Mouse (Mus musculus) limb, embryonic 12.5 days (tissue): ENCODE results near the gene Itpripl2. TPM values are rescaled to one million over a fixed set of nuclear protein-coding genes. Genes with fewer than 3 reads are reported as not detected.

ENCODE experiments used
- ATAC-seq: fragments of 200-750 bp; cut with Nextera tagmentation; 2 replicates; pipeline ENCODE4 v1.8.0; 2017; ENCODE audit warnings: low read depth, moderate TSS enrichment; ENCODE audit not compliant: insufficient number of reproducible peaks, insufficient read depth, low FRiP score, low TSS enrichment
- H3K27ac ChIP-seq: fragments of 300-500 bp; sonication (generic); 2 replicates; pipeline ENCODE4 v1.5.1; 2016; ENCODE audit warnings: mild to moderate bottlenecking, moderate library complexity
- H3K27me3 ChIP-seq: fragments of 300-500 bp; sonication (generic); 2 replicates; pipeline ENCODE4 v1.6.1; 2016; ENCODE audit warnings: mild to moderate bottlenecking, moderate library complexity
- H3K36me3 ChIP-seq: fragments of 300-500 bp; sonication (generic); 2 replicates; pipeline ENCODE4 v1.6.1; 2016; ENCODE audit warnings: mild to moderate bottlenecking, moderate library complexity
- H3K4me1 ChIP-seq: fragments of 300-500 bp; sonication (generic); replicated peaks from 2 replicates; pipeline ENCODE4 v1.6.1; 2016
- H3K4me2 ChIP-seq: fragments of 300-500 bp; sonication (generic); 2 replicates; pipeline ENCODE4 v1.6.1; 2016; ENCODE audit warnings: mild to moderate bottlenecking, moderate library complexity
- H3K4me3 ChIP-seq: fragments of 300-500 bp; sonication (generic); replicated peaks from 2 replicates; pipeline ENCODE4 v1.5.1; 2016; ENCODE audit warnings: mild to moderate bottlenecking
- H3K9ac ChIP-seq: fragments of 300-500 bp; sonication (generic); replicated peaks from 2 replicates; pipeline ENCODE4 v1.6.1; 2016; ENCODE audit warnings: mild to moderate bottlenecking, moderate library complexity
- H3K9me3 ChIP-seq: fragments of 300-500 bp; sonication (generic); 2 replicates; pipeline ENCODE4 v1.6.1; 2016; ENCODE audit warnings: mild to moderate bottlenecking, moderate library complexity
- WGBS: fragments of 180-500 bp; shearing (Covaris S2); methylation state at CpG from one replicate; pipeline ENCODE4 v1.1.7; 2016; 5-methylcytosine and 5-hydroxymethylcytosine counted together
- polyA plus RNA-seq: library from polyadenylated mRNA; unstranded; fragments of >200 nt; fragmentation: Nextera tagmentation; extraction: Ambion mirVana; gene quantifications from 2 replicates; pipeline ENCODE4 v1.2.1, GENCODE M21; 2016

The Itpripl2 gene
- polyA plus RNA-seq, 1 experiment from 2014 or later = 5.0 TPM

- ATAC-seq = no peak
- no peak overlapping the region for H3K4me3 ChIP-seq
- no peak overlapping the region for H3K9ac ChIP-seq
- H3K36me3 ChIP-seq = no peaks in the 10 kb centered on the region
- WGBS = 57% methylated on average over 4 of the region's 4 CpGs
- no peak overlapping the region for H3K27ac ChIP-seq
- no peaks in the 10 kb centered on the region for H3K4me1 ChIP-seq
- H3K27me3 ChIP-seq = no peaks in the 10 kb centered on the region
- H3K9me3 ChIP-seq = no peaks in the 10 kb centered on the region
- no peak overlapping the region for H3K4me2 ChIP-seq
These were observed 12.1 kb upstream of the Itpripl2 start for GRCm38 (mm10) chr7:118503844-118504243.

DNA sequence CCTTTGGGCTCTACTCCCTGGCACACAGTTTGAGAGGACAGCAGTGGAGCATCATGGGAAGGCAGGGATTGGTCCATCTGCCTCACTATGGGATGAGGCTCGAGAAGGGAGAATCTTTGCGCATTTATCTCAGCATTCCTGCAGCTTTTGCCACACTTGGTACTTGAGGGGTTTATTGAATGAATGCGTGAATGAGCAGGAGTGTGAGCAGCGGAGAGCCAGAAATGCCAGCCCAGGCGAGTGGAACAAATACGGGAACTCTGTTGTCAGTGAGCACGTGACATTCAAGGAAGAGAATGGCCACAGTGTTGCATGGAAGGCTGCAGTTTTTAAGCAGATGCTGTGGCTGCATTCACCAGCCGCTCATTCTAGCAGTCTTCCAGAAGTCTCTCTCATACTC, 10.6 kb upstream of the Itpripl2 start:
- 84% methylated on average over 8 of the region's 8 CpGs for WGBS
- Histone ChIP-seq H3K9ac (no peak overlapping the region), H3K36me3 (no peaks in the 10 kb centered on the region), H3K27me3 (no peaks in the 10 kb centered on the region), H3K27ac (no peak overlapping the region), H3K4me1 (no peaks in the 10 kb centered on the region), H3K4me2 (no peak overlapping the region), H3K4me3 (no peak overlapping the region), H3K9me3 (peaks cover 6% of the 10 kb centered on the region; the same call in 1 of the 2 replicates)
- no peak for ATAC-seq

GRCm38 (mm10) chr7:118499784-118500435, 8.1 kb upstream of the Itpripl2 start:
- Histone ChIP-seq H3K4me3 (no peak overlapping the region), H3K27ac (no peak overlapping the region), H3K4me1 (no peaks in the 10 kb centered on the region), H3K9ac (no peak overlapping the region), H3K9me3 (peaks cover 7% of the 10 kb centered on the region; the same call in 1 of the 2 replicates), H3K4me2 (no peak overlapping the region), H3K27me3 (no peaks in the 10 kb centered on the region), H3K36me3 (no peaks in the 10 kb centered on the region)
- 53% methylated on average over 7 of the region's 7 CpGs for WGBS
- ATAC-seq = no peak

GRCm38 (mm10) chr7:118498984-118499783, 7.4 kb upstream of the Itpripl2 start:
- no peaks in the 10 kb centered on the region for H3K36me3 ChIP-seq
- WGBS = 80% methylated on average over 12 of the region's 12 CpGs
- no peak overlapping the region for H3K27ac ChIP-seq
- H3K9me3 ChIP-seq = peaks cover 7% of the 10 kb centered on the region; the same call in 1 of the 2 replicates
- no peaks in the 10 kb centered on the region for H3K27me3 ChIP-seq
- no peak overlapping the region for H3K9ac ChIP-seq
- ATAC-seq = no peak
- H3K4me1 ChIP-seq = no peaks in the 10 kb centered on the region
- no peak overlapping the region for H3K4me3 ChIP-seq
- no peak overlapping the region for H3K4me2 ChIP-seq

GRCm38 (mm10) chr7:118494892-118495579, 3.3 kb upstream of the Itpripl2 start:
- Histone ChIP-seq H3K4me1 (peaks cover 18% of the 10 kb centered on the region), H3K27me3 (peaks cover 14% of the 10 kb centered on the region), H3K36me3 (peaks cover 6% of the 10 kb centered on the region), H3K27ac (no peak overlapping the region), H3K9ac (no peak overlapping the region), H3K4me2 (no peak overlapping the region), H3K9me3 (peaks cover 7% of the 10 kb centered on the region; the same call in 1 of the 2 replicates), H3K4me3 (no peak overlapping the region)
- 78% methylated on average over 4 of the region's 4 CpGs for WGBS
- ATAC-seq = no peak

DNA sequence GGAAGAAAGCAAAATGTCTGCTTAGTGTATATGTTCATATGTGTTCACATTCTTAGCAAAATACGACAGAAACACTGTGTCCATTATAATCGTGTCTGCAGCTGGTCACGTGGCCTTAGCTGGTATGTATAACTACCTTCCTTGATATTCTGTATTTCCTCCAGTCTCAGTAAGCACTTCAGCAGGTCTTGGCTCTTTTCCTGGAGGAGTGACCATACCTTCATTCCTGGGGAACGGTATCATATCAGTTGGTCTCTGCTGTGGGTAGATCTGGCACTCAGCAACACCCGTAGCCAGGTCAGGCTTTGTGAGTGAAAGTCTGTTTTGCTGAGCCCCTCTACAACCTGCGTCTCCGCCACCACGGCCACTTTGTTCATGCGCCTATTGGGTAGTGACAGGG, 2.1 kb upstream of the Itpripl2 start:
- Histone ChIP-seq H3K4me3 (no peak overlapping the region), H3K27ac (no peak overlapping the region), H3K9ac (no peak overlapping the region), H3K36me3 (peaks cover 15% of the 10 kb centered on the region), H3K4me1 (peaks cover 29% of the 10 kb centered on the region), H3K9me3 (peaks cover 7% of the 10 kb centered on the region; the same call in 1 of the 2 replicates), H3K27me3 (peaks cover 21% of the 10 kb centered on the region), H3K4me2 (no peak overlapping the region)
- 89% methylated on average over 9 of the region's 9 CpGs for WGBS
- no peak for ATAC-seq

- Histone ChIP-seq H3K27me3 (peaks cover 25% of the 10 kb centered on the region), H3K27ac (peak overlapping the region; percentile 84), H3K36me3 (peaks cover 16% of the 10 kb centered on the region), H3K4me2 (peak overlapping the region; percentile 87), H3K4me3 (peak overlapping the region; percentile 75), H3K9me3 (no peaks in the 10 kb centered on the region), H3K9ac (peak overlapping the region; percentile 90), H3K4me1 (peaks cover 43% of the 10 kb centered on the region)
- 3% methylated on average over 67 of the region's 67 CpGs for WGBS
- peak; percentile 8; the same call in 1 of the 2 replicates for ATAC-seq
These were observed 927 bp downstream of the Itpripl2 start for GRCm38 (mm10) chr7:118490666-118491430.

DNA sequence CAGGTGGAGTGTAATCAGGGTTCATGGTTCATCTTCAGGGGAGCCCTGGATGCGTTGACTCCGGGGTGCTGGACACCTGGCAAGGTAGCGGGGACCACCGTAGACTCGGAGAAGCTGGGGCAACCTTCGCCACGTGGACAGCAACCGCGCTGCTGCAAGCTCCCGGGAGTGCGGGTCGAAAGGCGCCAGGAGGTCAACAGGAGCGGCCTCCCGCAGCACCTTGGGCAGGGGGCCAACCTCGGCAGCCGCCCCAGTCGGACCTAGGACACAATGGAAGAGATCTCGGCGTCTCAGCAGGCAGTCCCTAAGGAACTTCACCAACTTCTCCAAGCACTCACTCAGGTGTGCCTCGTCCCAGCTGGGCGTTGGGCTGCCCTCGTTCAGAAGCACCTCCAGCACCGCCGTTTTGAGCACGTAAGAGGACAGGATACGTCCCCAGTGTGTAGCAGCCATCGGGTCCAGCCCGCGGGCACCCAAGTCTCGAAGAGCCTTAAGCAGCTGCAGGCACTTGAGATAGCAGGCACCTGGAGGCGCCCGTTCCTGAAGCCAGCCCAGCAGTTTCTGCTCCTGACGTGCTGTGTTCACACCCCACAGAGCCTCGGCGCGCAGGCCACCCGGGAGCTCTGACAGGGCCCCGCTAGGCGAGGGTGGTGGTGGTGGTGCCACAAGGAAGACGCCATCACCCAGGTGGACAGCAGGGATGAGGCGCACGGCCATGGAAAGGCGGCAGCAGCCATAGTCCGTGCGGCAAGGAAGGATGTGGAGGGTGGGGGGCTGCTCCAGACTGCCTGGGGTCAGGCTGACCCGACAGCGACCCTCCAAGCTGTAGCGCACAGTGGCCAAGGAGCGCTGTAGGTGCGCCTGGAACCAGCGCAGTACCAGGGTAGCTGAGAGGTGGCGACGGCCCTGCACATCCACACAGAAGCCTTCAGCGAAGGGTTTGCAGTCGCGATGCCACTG, 1.8 kb downstream of the Itpripl2 start:
- peak overlapping the region; percentile 75 for H3K4me3 ChIP-seq
- 23% methylated on average over 57 of the region's 57 CpGs for WGBS
- H3K9ac ChIP-seq = no peak overlapping the region; the same call in 1 of the 2 replicates
- H3K27me3 ChIP-seq = peaks cover 25% of the 10 kb centered on the region
- no peaks in the 10 kb centered on the region for H3K9me3 ChIP-seq
- H3K36me3 ChIP-seq = peaks cover 16% of the 10 kb centered on the region
- no peak overlapping the region for H3K27ac ChIP-seq
- ATAC-seq = no peak
- H3K4me2 ChIP-seq = peak overlapping the region; percentile 87
- peaks cover 43% of the 10 kb centered on the region for H3K4me1 ChIP-seq

DNA sequence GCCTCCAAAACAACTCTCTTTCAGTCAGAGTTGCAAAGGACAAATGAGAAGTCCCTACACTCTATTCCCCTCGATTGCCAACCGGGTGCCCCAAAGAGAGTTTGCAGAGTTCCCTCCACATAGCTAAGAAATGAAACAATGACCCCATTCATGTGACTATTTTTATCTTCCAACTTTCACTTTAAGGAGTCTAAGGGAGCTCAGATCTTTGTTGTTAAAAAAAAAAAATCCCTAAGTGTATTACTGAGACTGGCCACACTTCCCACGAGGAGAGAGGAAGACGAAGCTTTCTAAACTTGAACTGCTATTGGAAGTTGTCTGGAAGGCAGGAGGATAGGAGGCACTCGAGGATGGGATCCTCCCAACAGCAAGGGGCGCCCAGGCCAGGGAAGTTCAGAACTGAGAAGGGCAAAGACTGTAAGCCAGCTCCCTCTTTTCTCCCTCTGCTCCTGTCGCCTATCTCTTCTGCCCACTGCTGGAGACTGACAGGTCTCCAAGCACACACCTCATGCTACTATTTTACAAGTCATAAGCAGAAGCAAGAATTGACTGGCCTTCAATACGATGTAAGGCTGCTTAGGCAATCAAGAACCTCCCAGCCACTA, 3.6 kb downstream of the Itpripl2 start:
- 33% methylated on average over 8 of the region's 8 CpGs for WGBS
- Histone ChIP-seq H3K27ac (no peak overlapping the region), H3K4me1 (peaks cover 43% of the 10 kb centered on the region), H3K36me3 (peaks cover 19% of the 10 kb centered on the region), H3K9ac (no peak overlapping the region), H3K27me3 (peaks cover 25% of the 10 kb centered on the region), H3K9me3 (no peaks in the 10 kb centered on the region), H3K4me2 (peak overlapping the region; percentile 87), H3K4me3 (no peak overlapping the region)
- no peak for ATAC-seq

- H3K4me1 ChIP-seq = peaks cover 39% of the 10 kb centered on the region
- H3K27me3 ChIP-seq = peaks cover 25% of the 10 kb centered on the region
- H3K9me3 ChIP-seq = no peaks in the 10 kb centered on the region
- WGBS = 61% methylated on average over 5 of the region's 5 CpGs
- no peak overlapping the region for H3K4me2 ChIP-seq
- no peak overlapping the region for H3K9ac ChIP-seq
- H3K4me3 ChIP-seq = no peak overlapping the region
- no peak for ATAC-seq
- H3K36me3 ChIP-seq = peaks cover 19% of the 10 kb centered on the region
- no peak overlapping the region for H3K27ac ChIP-seq
These were observed 4.9 kb downstream of the Itpripl2 start for GRCm38 (mm10) chr7:118486917-118487316.
